Mouse (Mus musculus): ENCODE measurements around the gene Eif2d. TPM values are rescaled to one million over a fixed set of nuclear protein-coding genes. Genes with fewer than 3 reads are reported as not detected.

The Eif2d gene
- total RNA-seq, 2 experiments from 2014 or later, result 47.4 to 49.9 TPM

DNA sequence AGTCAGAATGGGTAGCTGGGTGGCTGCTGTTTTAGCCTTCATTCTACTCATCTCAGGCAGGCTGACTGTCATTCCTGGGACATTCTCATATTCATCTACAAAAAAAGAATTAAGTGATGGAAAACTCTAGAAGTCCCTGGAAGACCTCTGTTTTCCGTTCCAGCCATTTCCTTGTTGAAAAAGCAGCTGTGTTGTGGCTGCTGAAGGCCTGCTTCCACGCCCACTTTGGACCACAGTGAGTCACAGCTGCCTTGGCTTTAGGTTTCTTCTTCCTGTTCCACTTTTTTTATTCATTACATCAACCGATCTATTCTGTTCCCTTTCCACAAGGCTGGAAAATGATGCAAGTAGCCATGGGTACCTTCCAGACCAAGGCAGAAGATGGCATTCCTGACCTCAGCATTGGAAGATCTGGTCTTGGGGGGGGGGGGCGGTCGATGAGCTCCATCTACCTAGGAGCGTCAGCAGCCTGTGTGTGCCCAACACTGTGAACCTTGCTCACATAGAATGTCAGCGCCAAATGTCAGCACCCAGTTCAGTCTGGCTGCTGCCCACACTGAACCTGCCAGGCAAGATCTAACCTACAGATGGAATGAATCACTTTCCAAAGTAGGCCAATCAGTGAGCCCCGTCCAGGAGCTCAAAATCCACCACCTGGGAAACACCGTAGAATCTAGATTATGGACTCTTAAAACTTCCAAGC, 31.4 kb downstream of the Eif2d start:
- DNase-seq (ENCODE audit: low spot score in 2 of 2), result no peak

DNA sequence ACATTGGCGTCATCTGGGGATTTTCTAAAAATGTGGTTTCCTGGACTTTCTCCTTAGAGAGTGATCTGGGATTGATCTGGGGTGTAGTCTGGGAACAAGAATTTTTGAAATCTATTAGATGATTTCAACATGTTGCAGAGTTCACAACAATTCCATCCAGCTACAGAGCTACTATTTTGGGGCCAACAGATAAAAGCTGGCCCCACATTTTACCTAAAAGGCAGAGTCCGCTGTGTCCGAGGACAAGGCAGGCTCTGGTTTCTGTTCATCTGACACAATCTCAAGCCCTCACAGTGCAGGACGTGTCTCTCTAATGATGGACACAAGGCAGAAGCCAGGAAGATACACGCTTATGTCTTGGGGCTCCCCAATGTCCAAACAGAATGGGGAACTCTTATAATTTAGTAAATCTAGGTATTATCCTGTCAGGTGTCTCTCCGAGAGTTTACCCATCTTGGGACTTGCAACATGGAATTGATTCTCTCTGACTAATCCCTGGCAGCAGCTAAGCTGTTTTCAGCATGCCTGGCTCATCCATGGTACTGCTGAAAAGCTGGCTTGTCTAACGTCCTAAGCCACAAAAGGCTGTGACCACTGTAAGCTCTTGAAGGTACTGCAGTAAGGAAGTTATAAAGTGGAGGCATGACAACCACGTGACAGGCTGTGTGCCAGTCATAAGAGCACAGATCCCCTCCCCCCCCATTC, 32.1 kb downstream of the Eif2d start:
- DNase-seq (ENCODE audit: low spot score in 2 of 2), result no peak

- no peak for DNase-seq (ENCODE audit: low spot score in 2 of 2)
These were observed 33.0 kb downstream of the Eif2d start for GRCm38 (mm10) chr1:131185821-131186506.

DNA sequence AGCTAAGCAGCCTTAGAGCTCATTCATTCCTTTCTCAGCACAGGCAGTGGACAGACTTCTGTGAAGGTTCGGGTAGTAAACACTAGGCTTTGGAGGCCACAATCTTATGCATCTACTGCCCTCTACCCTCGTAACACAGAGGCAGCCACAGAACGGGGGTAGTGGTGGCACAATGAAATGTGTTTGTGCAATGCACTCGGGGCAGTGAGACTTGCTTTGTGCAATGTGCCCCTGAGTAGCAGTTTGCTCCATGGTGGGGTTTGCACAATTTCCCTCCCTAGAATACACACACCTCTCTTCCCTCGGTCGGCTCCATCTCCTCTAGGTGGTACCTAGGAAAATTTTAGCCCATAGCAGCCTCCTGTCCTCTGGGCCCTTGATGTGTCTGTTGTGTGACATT, 34.0 kb downstream of the Eif2d start:
- no peak for DNase-seq (ENCODE audit: low spot score in 2 of 2)

GRCm38 (mm10) chr1:131187856-131188255, 34.9 kb downstream of the Eif2d start:
- DNase-seq (ENCODE audit: low spot score in 2 of 2), result no peak

- DNase-seq (ENCODE audit: low spot score in 2 of 2), result no peak
These were observed 35.7 kb downstream of the Eif2d start for GRCm38 (mm10) chr1:131188655-131189054.

DNA sequence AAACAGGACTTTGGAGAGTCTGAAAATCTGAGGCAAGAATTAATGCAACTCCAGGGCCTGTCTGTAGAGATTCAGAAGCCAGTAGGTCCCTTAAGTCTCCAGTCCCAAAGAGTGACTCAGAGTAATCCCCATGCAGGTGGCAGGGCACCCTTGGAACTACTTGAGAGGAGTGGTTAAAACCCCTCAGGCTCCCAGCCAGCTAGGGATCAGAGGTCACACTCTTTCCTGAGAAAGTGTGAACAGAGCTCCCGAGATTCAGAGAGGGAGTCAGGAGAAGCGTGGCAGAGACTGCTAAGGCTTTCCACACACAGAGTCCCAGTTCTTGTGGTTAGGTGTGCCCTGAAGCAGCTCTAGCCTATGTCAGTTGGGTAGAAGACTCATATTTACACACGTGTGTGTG, 40.8 kb downstream of the Eif2d start:
- DNase-seq (ENCODE audit: low spot score in 2 of 2), result no peak

- no peak for DNase-seq (ENCODE audit: low spot score in 2 of 2)
These were observed 42.7 kb downstream of the Eif2d start for GRCm38 (mm10) chr1:131195653-131196052.

GRCm38 (mm10) chr1:131196107-131196506, 43.1 kb downstream of the Eif2d start:
- DNase-seq (ENCODE audit: low spot score in 2 of 2), result no peak

DNA sequence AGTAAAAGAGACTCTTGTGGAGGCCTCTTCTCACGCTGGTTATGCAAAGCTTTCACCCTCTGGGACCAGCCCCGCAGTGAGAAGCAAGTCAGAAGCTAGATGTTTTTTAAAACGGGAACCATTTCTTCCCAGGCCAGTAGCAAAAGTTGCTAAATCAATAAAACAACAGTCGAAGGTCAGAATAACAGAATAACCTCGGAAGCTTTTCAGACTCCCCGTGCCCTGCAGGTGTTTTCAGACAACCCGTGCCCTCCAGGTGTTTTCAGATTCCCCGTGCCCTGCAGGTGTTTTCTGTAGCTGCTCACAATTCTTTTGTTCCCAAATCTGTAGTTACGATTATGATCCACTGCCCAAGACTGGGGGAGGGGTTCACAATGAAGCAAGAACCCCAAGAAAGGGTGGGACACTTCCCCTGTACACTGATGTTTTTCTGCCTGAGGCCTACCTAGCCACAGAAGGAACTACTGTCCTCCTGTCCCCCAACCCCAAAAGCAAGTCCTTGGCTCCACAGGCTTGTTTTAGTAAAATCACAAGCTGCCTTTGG, 45.5 kb downstream of the Eif2d start:
- DNase-seq (ENCODE audit: low spot score in 2 of 2), result no peak

- no peak for DNase-seq (ENCODE audit: low spot score in 2 of 2)
These were observed 46.3 kb downstream of the Eif2d start for GRCm38 (mm10) chr1:131199118-131199821.

- DNase-seq (ENCODE audit: low spot score in 2 of 2), result no peak
These were observed 47.0 kb downstream of the Eif2d start for GRCm38 (mm10) chr1:131199976-131200375.

- no peak for DNase-seq (ENCODE audit: low spot score in 2 of 2)
These were observed 47.6 kb downstream of the Eif2d start for GRCm38 (mm10) chr1:131200588-131200987.

GRCm38 (mm10) chr1:131201391-131201790, 48.4 kb downstream of the Eif2d start:
- DNase-seq (ENCODE audit: low spot score in 2 of 2), result no peak

DNA sequence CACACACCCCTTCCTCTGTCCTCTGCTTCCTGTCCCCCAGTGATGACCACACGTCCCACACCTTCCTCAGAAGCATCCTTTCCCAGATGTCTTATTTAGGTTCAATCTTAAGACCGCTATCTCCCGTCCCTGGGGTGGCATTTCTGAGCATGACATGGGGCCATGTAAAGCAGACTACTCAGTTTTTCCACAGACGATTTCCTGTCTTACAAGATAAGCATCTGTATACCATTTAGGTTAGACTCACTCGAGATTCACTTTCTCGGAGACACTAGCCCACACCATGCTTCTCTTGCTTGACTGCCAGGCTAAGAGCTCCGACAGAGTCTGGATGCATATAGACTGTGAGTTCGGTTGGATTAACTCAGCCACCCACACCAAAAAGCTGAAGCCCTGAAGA, 51.5 kb downstream of the Eif2d start:
- DNase-seq (ENCODE audit: low spot score in 2 of 2), result no peak

GRCm38 (mm10) chr1:131206342-131206741, 53.4 kb downstream of the Eif2d start:
- no peak for DNase-seq (ENCODE audit: low spot score in 2 of 2)

DNA sequence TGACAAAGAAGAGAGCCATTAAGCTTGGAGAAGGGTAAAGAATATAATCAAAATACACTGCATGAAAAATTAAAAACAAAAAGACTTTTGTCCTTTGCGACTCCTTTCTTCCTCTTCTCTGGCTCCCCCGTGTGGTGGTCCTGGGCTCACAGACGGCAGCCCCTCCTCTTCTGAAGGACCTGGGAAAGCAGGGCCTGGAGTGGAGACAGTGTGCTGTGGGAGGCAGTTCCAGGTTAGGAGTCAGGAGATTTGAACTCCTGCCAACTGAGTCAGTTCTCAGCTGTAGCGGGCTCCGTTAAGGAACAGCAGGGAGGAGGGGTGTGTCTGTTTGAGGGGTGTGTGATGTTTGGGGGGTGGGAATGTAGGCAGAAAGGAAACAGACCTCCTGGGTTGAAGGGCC, 54.5 kb downstream of the Eif2d start:
- peak; percentile 43 to 49 for DNase-seq (ENCODE audit: low spot score in 2 of 2)

GRCm38 (mm10) chr1:131208081-131208480, 55.1 kb downstream of the Eif2d start:
- DNase-seq (ENCODE audit: low spot score in 2 of 2), result no peak

- DNase-seq (ENCODE audit: low spot score in 2 of 2), result no peak
These were observed 55.8 kb downstream of the Eif2d start for GRCm38 (mm10) chr1:131208800-131209199.

DNA sequence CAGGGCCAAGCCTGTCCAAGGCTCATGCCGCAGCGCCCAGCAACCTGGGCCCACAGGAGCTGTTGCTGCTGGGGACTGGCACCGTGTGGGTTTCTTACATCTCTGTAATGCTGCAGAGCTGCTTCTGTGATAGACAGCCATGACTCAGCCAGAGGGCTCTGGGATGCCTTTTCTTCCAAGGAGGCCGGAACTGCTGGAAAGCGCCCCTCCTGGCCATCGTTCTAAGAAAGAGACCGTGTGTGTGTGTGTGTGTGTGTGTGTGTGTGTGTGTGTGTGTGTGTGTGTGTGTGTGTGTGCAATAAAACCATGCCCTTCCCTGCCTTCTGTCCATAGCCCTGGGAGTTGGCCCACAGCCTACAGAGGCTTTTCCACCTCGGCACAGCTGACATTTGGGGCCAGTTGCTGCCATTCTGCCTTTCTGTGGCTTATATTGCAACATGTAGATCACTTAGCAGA, 57.0 kb downstream of the Eif2d start:
- peak in 1 of 2 experiments; percentile 17 for DNase-seq (ENCODE audit: low spot score in 2 of 2)

DNA sequence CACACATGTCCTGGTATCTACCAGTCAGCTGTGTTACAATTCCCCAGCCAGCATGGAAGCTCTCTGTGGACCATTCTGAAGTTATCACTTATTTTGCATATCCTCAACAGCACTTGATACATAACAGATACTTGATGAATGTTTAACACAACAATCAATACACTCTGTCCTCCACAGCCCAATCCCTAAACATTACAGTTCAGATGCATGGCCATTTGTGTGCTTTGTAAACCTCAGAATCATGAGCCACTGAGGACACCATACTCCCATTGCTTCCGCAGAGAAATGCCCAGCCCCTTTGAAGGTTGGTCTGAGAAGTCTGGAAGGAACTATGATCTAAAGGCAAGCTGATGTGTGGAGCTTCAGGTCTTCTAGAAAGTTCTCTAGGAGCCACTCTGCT, 58.7 kb downstream of the Eif2d start:
- DNase-seq (ENCODE audit: low spot score in 2 of 2), result no peak
